Mouse (Mus musculus): Measurements from ENCODE around the gene Gng5.

Gng5 gene

GRCm38 (mm10) chr3:146499431-146500002, at the start of gene Gng5, which contains the start of gene Spata1:
Gene Gng5, plus strand, starts transcription at chr3:146499807.
Gene Spata1, minus strand, starts transcription at chr3:146499753.
- peak; percentile 71 for DNase-seq (ENCODE audit: low spot score)

GRCm38 (mm10) chr3:146450371-146450841, 49.2 kb upstream of the Gng5 start:
- peak; percentile 76 for DNase-seq (ENCODE audit: low spot score)

GRCm38 (mm10) chr3:146451375-146451774, 48.2 kb upstream of the Gng5 start:
- DNase-seq (ENCODE audit: low spot score): no peak

- DNase-seq (ENCODE audit: low spot score): no peak
Observed at GRCm38 (mm10) chr3:146462939-146463338, 36.7 kb upstream of the Gng5 start.

GRCm38 (mm10) chr3:146469226-146469625, 30.4 kb upstream of the Gng5 start:
- no peak for DNase-seq (ENCODE audit: low spot score)

GRCm38 (mm10) chr3:146472657-146473056, 26.9 kb upstream of the Gng5 start:
- DNase-seq (ENCODE audit: low spot score): no peak

GRCm38 (mm10) chr3:146473741-146474140, 25.9 kb upstream of the Gng5 start:
- no peak for DNase-seq (ENCODE audit: low spot score)

GRCm38 (mm10) chr3:146474428-146474827, 25.2 kb upstream of the Gng5 start:
- no peak for DNase-seq (ENCODE audit: low spot score)

GRCm38 (mm10) chr3:146482044-146482443, 17.6 kb upstream of the Gng5 start:
- DNase-seq (ENCODE audit: low spot score): no peak

GRCm38 (mm10) chr3:146486464-146486863, 13.1 kb upstream of the Gng5 start:
- no peak for DNase-seq (ENCODE audit: low spot score)

- no peak for DNase-seq (ENCODE audit: low spot score)
Observed at GRCm38 (mm10) chr3:146494941-146495340, 4.7 kb upstream of the Gng5 start.

- no peak for DNase-seq (ENCODE audit: low spot score)
Observed at GRCm38 (mm10) chr3:146498989-146499388, 618 bp upstream of the Gng5 start.

- DNase-seq (ENCODE audit: low spot score): peak; percentile 55
Observed at GRCm38 (mm10) chr3:146500003-146500809, 599 bp downstream of the Gng5 start.

- no peak for DNase-seq (ENCODE audit: low spot score)
Observed at GRCm38 (mm10) chr3:146500810-146501201, 1.2 kb downstream of the Gng5 start.

GRCm38 (mm10) chr3:146501601-146502123, 2.1 kb downstream of the Gng5 start:
- DNase-seq (ENCODE audit: low spot score): no peak

GRCm38 (mm10) chr3:146506711-146507110, 7.1 kb downstream of the Gng5 start:
- no peak for DNase-seq (ENCODE audit: low spot score)

GRCm38 (mm10) chr3:146520226-146520797, 20.7 kb downstream of the Gng5 start:
- DNase-seq (ENCODE audit: low spot score): no peak

GRCm38 (mm10) chr3:146520798-146521651, 21.4 kb downstream of the Gng5 start, which contains the start of gene Rpf1:
Gene Rpf1, minus strand, starts transcription at chr3:146521429.
- DNase-seq (ENCODE audit: low spot score): peak; percentile 75

- no peak for DNase-seq (ENCODE audit: low spot score)
Observed at GRCm38 (mm10) chr3:146521652-146522020, 22.0 kb downstream of the Gng5 start.

GRCm38 (mm10) chr3:146528335-146528734, 28.7 kb downstream of the Gng5 start:
- DNase-seq (ENCODE audit: low spot score): no peak

GRCm38 (mm10) chr3:146534986-146535385, 35.4 kb downstream of the Gng5 start:
- DNase-seq (ENCODE audit: low spot score): no peak
